Mouse (Mus musculus) liver, postnatal 0 days (tissue): ENCODE measurements around the gene Trrap. TPM values are rescaled to one million over a fixed set of nuclear protein-coding genes. Genes with fewer than 3 reads are reported as not detected.

Experiments used
- ATAC-seq: fragments of 200-750 bp; cut with Nextera tagmentation; 2 replicates; pipeline ENCODE4 v1.8.0; 2017; ENCODE audit warnings: mild to moderate bottlenecking, moderate library complexity
- DNase-seq: peaks from one replicate; pipeline ENCODE4 v3.0.0-alpha.2; 2016
- H3K27ac ChIP-seq: fragments of 300-500 bp; sonication (generic); 2 replicates; pipeline ENCODE4 v1.5.1; 2014; ENCODE audit warnings: antibody characterized with exemption, moderate library complexity, mild to moderate bottlenecking, low read depth
- H3K27me3 ChIP-seq: fragments of 300-500 bp; sonication (generic); 2 replicates; pipeline ENCODE4 v1.6.1; 2014; ENCODE audit warnings: low read length, control low read depth, mixed read lengths; ENCODE audit not compliant: insufficient read depth
- H3K36me3 ChIP-seq: fragments of 300-500 bp; sonication (generic); replicated peaks from 2 replicates; pipeline ENCODE4 v1.6.1; 2014; ENCODE audit warnings: mild to moderate bottlenecking, control low read depth, low read length, moderate library complexity, mixed read lengths; ENCODE audit not compliant: insufficient read depth
- H3K4me1 ChIP-seq: fragments of 300-500 bp; sonication (generic); 2 replicates; pipeline ENCODE4 v1.6.1; 2014; ENCODE audit warnings: antibody characterized with exemption, mild to moderate bottlenecking, control low read depth; ENCODE audit not compliant: insufficient read depth
- H3K4me2 ChIP-seq: fragments of 300-500 bp; sonication (generic); 2 replicates; pipeline ENCODE4 v1.6.1; 2014; ENCODE audit warnings: low read depth, mild to moderate bottlenecking, low read length, moderate library complexity, mixed read lengths
- H3K4me3 ChIP-seq: fragments of 300-500 bp; sonication (generic); 2 replicates; pipeline ENCODE4 v1.5.1; 2014; ENCODE audit warnings: low read depth, low read length
- H3K9ac ChIP-seq: fragments of 300-500 bp; sonication (generic); replicated peaks from 2 replicates; pipeline ENCODE4 v1.6.1; 2014; ENCODE audit warnings: mild to moderate bottlenecking, moderate library complexity
- H3K9me3 ChIP-seq: fragments of 300-500 bp; sonication (generic); 2 replicates; pipeline ENCODE4 v1.6.1; 2016; ENCODE audit warnings: mild to moderate bottlenecking, control low read depth, low read length, mixed read lengths
- CTCF ChIP-seq: sonication (generic); IDR thresholded peaks from 2 replicates; pipeline ENCODE4 v1.5.1; 2016; ENCODE audit warnings: antibody characterized with exemption, low read depth
- EP300 ChIP-seq: IDR thresholded peaks from 2 replicates; pipeline ENCODE4 v1.6.1; 2016; ENCODE audit warnings: antibody characterized with exemption, low read depth, mild to moderate bottlenecking
- WGBS: fragments of 180-500 bp; shearing (Covaris S2); extraction: QIAGEN DNeasy Blood & Tissue Kit; methylation state at CpG from one replicate; pipeline ENCODE4 v1.1.7; 2014; ENCODE audit not compliant: insufficient replicate concordance; 5-methylcytosine and 5-hydroxymethylcytosine counted together
- polyA plus RNA-seq: library from polyadenylated mRNA; unstranded; fragments of >200 nt; fragmentation: Nextera tagmentation; extraction: Ambion mirVana; gene quantifications from 2 replicates; pipeline ENCODE4 v1.2.1, GENCODE M21; 2015

The Trrap gene
- polyA plus RNA-seq, 1 experiment from 2014 or later: 12.3 TPM

DNA sequence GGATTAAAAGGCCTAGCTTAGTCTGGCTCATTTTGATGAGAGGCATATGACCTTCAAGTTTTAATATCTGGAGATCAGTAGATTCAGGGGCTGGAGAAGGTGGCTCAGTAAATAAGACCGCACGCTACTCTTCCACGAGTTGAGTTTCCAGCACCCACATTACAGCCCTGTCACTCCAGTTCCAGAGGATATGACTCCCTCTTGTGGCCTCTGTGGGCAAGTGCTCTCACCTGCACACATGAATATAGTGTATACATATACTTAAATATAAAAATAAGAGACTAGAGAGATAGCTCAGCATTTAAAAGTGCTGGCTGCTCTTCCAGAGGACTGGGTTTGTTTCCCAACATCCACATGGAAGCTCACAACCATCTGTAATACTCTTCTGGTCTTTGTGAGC, 84.3 kb downstream of the Trrap start:
- Histone ChIP-seq H3K27me3 (no peaks in the 10 kb centered on the region), H3K4me1 (no peaks in the 10 kb centered on the region), H3K4me3 (no peak overlapping the region), H3K9ac (no peak overlapping the region), H3K4me2 (no peak overlapping the region), H3K27ac (no peak overlapping the region), H3K36me3 (peaks cover 80% of the 10 kb centered on the region), H3K9me3 (no peaks in the 10 kb centered on the region)
- WGBS: 89% methylated on average over 3 of the region's 3 CpGs
- no peak for TF ChIP-seq EP300
- TF ChIP-seq CTCF: peak; percentile 26; the same call in 1 of the 2 replicates
- ATAC-seq (no peak), DNase-seq (no peak)

DNA sequence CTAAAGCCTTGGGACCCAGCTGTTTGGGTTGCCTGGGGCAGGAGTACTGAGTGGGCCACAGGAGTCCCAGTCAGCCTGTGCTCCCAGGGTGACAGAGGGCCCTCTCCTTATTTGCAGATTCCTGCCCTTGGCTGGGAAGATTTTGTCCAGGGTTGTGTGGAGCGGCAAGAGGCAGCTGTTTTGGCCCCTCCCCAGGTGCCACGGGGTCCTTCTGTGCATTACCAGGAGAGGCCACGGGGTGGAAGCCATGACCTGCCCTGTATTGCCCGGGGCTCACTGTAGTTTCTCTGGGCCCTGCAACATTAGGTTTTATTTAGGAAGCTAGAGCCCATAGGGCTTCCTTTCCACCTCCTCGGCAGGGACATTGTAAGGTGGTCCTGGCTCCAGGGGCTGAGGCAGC, 86.4 kb downstream of the Trrap start:
- no peak overlapping the region for H3K4me3 ChIP-seq
- H3K36me3 ChIP-seq: peaks cover 78% of the 10 kb centered on the region
- H3K9me3 ChIP-seq: no peaks in the 10 kb centered on the region
- 91% methylated on average over 5 of the region's 5 CpGs for WGBS
- H3K27ac ChIP-seq: no peak overlapping the region
- no peak for TF ChIP-seq CTCF
- TF ChIP-seq EP300: no peak
- H3K4me2 ChIP-seq: no peak overlapping the region
- H3K9ac ChIP-seq: no peak overlapping the region
- no peaks in the 10 kb centered on the region for H3K4me1 ChIP-seq
- no peak for DNase-seq
- ATAC-seq: no peak
- no peaks in the 10 kb centered on the region for H3K27me3 ChIP-seq

DNA sequence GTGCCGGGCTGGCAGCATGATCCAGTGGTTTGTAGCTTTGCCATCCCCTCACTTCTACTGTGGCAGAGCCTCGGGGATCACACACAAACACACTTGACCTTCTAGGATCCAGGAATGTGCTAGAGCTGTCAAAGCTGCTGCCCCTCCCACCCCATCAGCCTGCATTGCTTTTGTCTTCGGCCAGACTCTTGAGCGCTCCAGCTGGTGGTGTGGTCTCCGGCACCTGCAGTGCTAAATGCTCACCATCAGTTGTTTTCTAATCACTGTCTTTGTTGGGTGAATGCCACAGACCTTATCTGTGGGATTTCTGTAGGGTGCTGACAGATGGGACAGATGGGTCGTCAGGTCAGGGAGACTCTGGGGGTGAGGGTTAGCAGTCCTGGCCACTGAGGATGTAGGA, 88.4 kb downstream of the Trrap start:
- ATAC-seq: no peak
- Histone ChIP-seq H3K9ac (no peak overlapping the region), H3K4me3 (no peak overlapping the region), H3K27me3 (no peaks in the 10 kb centered on the region), H3K4me2 (no peak overlapping the region), H3K9me3 (peaks cover 4% of the 10 kb centered on the region; the same call in 1 of the 2 replicates), H3K4me1 (no peaks in the 10 kb centered on the region), H3K27ac (no peak overlapping the region), H3K36me3 (peaks cover 78% of the 10 kb centered on the region)
- no peak for TF ChIP-seq CTCF
- TF ChIP-seq EP300: no peak
- 68% methylated on average over 6 of the region's 6 CpGs for WGBS
- DNase-seq: no peak

DNA sequence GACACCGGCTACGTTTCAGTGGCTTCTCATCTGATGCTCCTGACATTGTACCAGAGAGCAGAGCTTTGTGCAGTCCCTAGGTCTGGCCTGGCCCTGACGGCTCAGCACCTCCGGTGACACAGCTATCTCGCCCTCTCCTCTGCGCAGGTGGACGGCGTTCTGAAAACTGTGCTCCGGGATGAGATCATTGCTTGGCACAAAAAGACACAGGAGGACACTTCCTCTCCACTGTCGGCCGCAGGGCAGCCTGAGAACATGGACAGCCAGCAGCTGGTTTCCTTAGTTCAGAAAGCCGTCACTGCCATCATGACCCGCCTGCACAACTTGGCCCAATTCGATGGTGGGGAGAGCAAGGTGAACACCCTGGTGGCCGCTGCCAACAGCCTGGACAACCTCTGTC, 91.0 kb downstream of the Trrap start:
- no peak for TF ChIP-seq EP300
- TF ChIP-seq CTCF: no peak
- H3K9ac ChIP-seq: no peak overlapping the region
- H3K27me3 ChIP-seq: no peaks in the 10 kb centered on the region
- no peak for DNase-seq
- no peak for ATAC-seq
- no peak overlapping the region for H3K4me2 ChIP-seq
- H3K27ac ChIP-seq: no peak overlapping the region
- no peaks in the 10 kb centered on the region for H3K4me1 ChIP-seq
- WGBS: 91% methylated on average over 15 of the region's 15 CpGs
- H3K9me3 ChIP-seq: peaks cover 5% of the 10 kb centered on the region; the same call in 1 of the 2 replicates
- peaks cover 57% of the 10 kb centered on the region for H3K36me3 ChIP-seq
- no peak overlapping the region for H3K4me3 ChIP-seq

DNA sequence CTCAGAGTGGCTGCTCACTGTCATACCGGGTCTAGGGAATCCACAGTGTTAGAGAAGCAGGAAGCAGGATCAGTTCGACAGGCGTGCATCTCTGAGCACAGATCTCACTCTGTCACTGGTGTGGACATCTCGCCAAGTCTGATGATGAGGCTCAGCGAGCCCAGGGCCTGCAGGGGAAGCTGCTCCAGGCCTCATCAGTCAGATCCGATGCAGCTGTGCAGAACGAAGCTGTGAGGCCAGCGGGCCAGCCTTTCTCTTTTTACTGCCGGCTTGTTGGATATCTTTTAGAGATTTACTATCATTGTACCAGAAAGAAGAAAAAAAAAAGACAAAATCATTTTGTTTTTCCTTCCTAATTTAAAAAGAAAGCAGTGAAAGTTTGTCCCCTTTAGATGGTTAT, 91.8 kb downstream of the Trrap start:
- TF ChIP-seq EP300 (no peak), CTCF (no peak)
- Histone ChIP-seq H3K27me3 (no peaks in the 10 kb centered on the region), H3K9me3 (peaks cover 5% of the 10 kb centered on the region; the same call in 1 of the 2 replicates), H3K36me3 (peaks cover 50% of the 10 kb centered on the region), H3K4me3 (no peak overlapping the region), H3K4me1 (no peaks in the 10 kb centered on the region), H3K9ac (no peak overlapping the region), H3K4me2 (no peak overlapping the region), H3K27ac (no peak overlapping the region)
- WGBS: 94% methylated on average over 9 of the region's 9 CpGs
- ATAC-seq (no peak), DNase-seq (no peak)

DNA sequence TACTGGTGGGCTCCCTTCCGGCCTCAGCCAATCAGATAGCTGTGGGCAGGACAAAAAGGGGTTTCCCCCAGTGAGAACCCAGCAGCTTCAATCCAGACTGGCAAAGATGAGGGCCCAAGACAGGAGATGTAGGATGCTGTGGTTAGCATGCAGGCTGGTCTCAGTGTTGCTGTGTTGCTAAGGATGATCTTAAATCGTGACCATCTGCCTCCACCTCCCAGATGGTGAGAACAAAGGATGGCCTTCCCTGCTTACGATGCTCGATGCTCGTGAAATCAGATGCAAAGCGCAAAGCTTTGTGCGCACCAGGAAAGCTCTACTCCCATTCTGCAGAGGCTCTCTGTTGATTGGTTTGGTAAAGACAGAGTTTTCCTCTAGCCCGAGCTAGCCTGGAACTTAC, 93.4 kb downstream of the Trrap start:
- TF ChIP-seq CTCF: no peak
- no peak for TF ChIP-seq EP300
- Histone ChIP-seq H3K36me3 (peaks cover 42% of the 10 kb centered on the region), H3K4me3 (no peak overlapping the region), H3K27me3 (no peaks in the 10 kb centered on the region), H3K9ac (no peak overlapping the region), H3K4me1 (no peaks in the 10 kb centered on the region), H3K9me3 (peaks cover 5% of the 10 kb centered on the region; the same call in 1 of the 2 replicates), H3K27ac (no peak overlapping the region), H3K4me2 (no peak overlapping the region)
- no peak for DNase-seq
- no peak for ATAC-seq
- WGBS: 94% methylated on average over 8 of the region's 8 CpGs

DNA sequence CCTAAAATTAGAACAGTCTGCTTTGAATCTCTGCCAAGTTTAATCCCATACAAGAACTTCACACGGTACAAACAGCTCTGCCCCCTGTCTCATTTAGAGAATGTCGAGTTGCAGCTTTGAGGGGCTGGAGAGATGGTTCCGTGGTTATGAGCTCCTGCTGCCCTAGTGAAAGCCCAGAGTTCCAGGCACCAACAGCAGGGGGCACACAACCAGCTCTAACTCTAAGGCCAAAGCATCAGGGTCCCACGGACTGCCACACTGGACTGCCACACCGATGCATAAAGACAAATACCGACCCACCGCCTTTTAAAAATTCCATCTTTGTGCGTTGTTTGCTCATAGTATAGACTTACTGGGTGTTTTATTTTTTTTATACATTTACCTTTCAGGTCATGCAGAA, 99.4 kb downstream of the Trrap start:
- DNase-seq (no peak), ATAC-seq (no peak)
- Histone ChIP-seq H3K4me1 (no peaks in the 10 kb centered on the region), H3K9ac (no peak overlapping the region), H3K27ac (no peak overlapping the region), H3K4me2 (no peak overlapping the region), H3K9me3 (no peaks in the 10 kb centered on the region), H3K4me3 (no peak overlapping the region), H3K36me3 (no peaks in the 10 kb centered on the region), H3K27me3 (no peaks in the 10 kb centered on the region)
- TF ChIP-seq CTCF: no peak; the same call in 1 of the 2 replicates
- no peak for TF ChIP-seq EP300
- WGBS: 79% methylated on average over 8 of the region's 8 CpGs
